Mouse (Mus musculus) olfactory bulb, adult 2 months (tissue): ENCODE measurements around the gene Tex36.

Experiments
- CTCF ChIP-seq: fragments of 200-500 bp; IDR thresholded peaks from 2 replicates; pipeline ENCODE4 v1.5.1; 2012; ENCODE audit warnings: low read depth, mild to moderate bottlenecking, low read length, moderate library complexity; ENCODE audit not compliant: insufficient read depth
- POLR2A ChIP-seq: fragments of 200-500 bp; IDR thresholded peaks from 2 replicates; pipeline ENCODE4 v1.6.1; 2012; ENCODE audit warnings: mild to moderate bottlenecking, low read depth, low read length, moderate library complexity; ENCODE audit not compliant: insufficient read depth

DNA sequence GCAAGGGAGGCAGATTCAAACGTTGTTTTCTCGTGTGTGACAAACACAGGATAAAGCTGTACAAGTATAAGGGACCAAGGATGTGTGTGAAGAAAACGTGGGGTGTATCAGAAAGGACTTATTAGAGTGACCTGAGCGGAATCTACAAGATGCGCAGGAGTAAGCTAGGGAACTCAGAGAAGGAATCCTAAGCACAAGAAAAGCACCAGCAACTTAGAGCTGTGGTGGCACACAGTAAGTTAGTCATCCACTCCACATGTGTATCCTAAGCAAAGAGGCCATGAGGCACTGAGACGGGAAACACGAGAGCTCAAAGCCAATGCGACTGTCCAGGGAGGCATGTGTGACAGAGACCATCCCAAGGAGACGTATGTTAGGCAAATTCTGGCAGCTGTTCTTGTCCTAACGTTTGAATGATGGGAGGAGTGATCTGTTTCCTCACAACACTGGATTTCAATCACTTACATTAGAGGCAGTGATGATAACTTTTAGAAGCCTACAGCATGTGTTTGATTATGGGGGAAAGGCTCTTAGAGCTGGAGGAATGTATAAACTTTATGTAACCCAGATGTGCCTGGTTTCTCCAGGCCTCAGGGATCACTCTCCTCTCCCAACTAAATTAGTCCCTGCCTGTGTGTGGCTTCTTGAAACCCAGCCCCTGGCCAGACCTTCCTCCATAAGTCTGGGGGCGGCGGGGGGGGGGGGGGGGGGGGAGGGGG lies 33.1 kb upstream of the Tex36 start:
- TF ChIP-seq CTCF = no peak
- no peak for TF ChIP-seq POLR2A
